Mouse (Mus musculus): ENCODE results near the gene Zmiz2.

The Zmiz2 gene

GRCm38 (mm10) chr11:6390376-6391053 lies 1.6 kb downstream of the Zmiz2 start:
- TF ChIP-seq GATA4 (IDR thresholded peaks at IDR 0.05; ENCODE audit: insufficient replicate concordance, low read length), result no peak

GRCm38 (mm10) chr11:6391516-6392276 lies 2.8 kb downstream of the Zmiz2 start:
- no peak for TF ChIP-seq GATA4 (IDR thresholded peaks at IDR 0.05; ENCODE audit: insufficient replicate concordance, low read length)

GRCm38 (mm10) chr11:6392857-6393256 lies 4.0 kb downstream of the Zmiz2 start:
- no peak for TF ChIP-seq GATA4 (IDR thresholded peaks at IDR 0.05; ENCODE audit: insufficient replicate concordance, low read length)

GRCm38 (mm10) chr11:6393866-6394265 lies 5.0 kb downstream of the Zmiz2 start:
- TF ChIP-seq GATA4 (IDR thresholded peaks at IDR 0.05; ENCODE audit: insufficient replicate concordance, low read length), result no peak

- TF ChIP-seq GATA4 (IDR thresholded peaks at IDR 0.05; ENCODE audit: insufficient replicate concordance, low read length), result no peak
These were observed 6.7 kb downstream of the Zmiz2 start for GRCm38 (mm10) chr11:6395565-6395964.

GRCm38 (mm10) chr11:6398141-6398540 lies 9.3 kb downstream of the Zmiz2 start:
- TF ChIP-seq GATA4 (IDR thresholded peaks at IDR 0.05; ENCODE audit: insufficient replicate concordance, low read length), result no peak

- no peak for TF ChIP-seq GATA4 (IDR thresholded peaks at IDR 0.05; ENCODE audit: insufficient replicate concordance, low read length)
These were observed 13.9 kb downstream of the Zmiz2 start for GRCm38 (mm10) chr11:6402515-6403510.

GRCm38 (mm10) chr11:6403830-6404405 lies 15.0 kb downstream of the Zmiz2 start:
- no peak for TF ChIP-seq GATA4 (IDR thresholded peaks at IDR 0.05; ENCODE audit: insufficient replicate concordance, low read length)

- no peak for TF ChIP-seq GATA4 (IDR thresholded peaks at IDR 0.05; ENCODE audit: insufficient replicate concordance, low read length)
These were observed 16.1 kb downstream of the Zmiz2 start for GRCm38 (mm10) chr11:6404699-6405566.

- TF ChIP-seq GATA4 (IDR thresholded peaks at IDR 0.05; ENCODE audit: insufficient replicate concordance, low read length), result no peak
These were observed 16.8 kb downstream of the Zmiz2 start for GRCm38 (mm10) chr11:6405591-6406081.

- TF ChIP-seq GATA4 (IDR thresholded peaks at IDR 0.05; ENCODE audit: insufficient replicate concordance, low read length), result no peak
These were observed 17.6 kb downstream of the Zmiz2 start for GRCm38 (mm10) chr11:6406251-6407161.

- no peak for TF ChIP-seq GATA4 (IDR thresholded peaks at IDR 0.05; ENCODE audit: insufficient replicate concordance, low read length)
These were observed 18.3 kb downstream of the Zmiz2 start for GRCm38 (mm10) chr11:6407162-6407621.
